Mouse (Mus musculus) lung, adult 2 months (tissue): ENCODE results near the gene Srxn1. TPM values are rescaled to one million over a fixed set of nuclear protein-coding genes. Genes with fewer than 3 reads are reported as not detected.

Experiments
- DNase-seq: peaks from one replicate; pipeline ENCODE4 v3.0.0; 2022
- H3K4me1 ChIP-seq: fragments of 200-500 bp; 2 replicates; pipeline ENCODE4 v1.6.1; 2011; ENCODE audit warnings: low read length; ENCODE audit not compliant: control insufficient read depth, insufficient read depth
- H3K4me3 ChIP-seq: fragments of 200-500 bp; replicated peaks from 2 replicates; pipeline ENCODE3; 2011; ENCODE audit warnings: low read depth, mild to moderate bottlenecking, control low read depth, low read length; ENCODE audit errors: extremely low read depth
- CTCF ChIP-seq: fragments of 200-500 bp; IDR thresholded peaks from 2 replicates; pipeline ENCODE4 v1.5.1; 2011; ENCODE audit warnings: mild to moderate bottlenecking, low read length, control low read depth; ENCODE audit not compliant: insufficient read depth
- POLR2A ChIP-seq: fragments of 200-500 bp; IDR thresholded peaks from 2 replicates; pipeline ENCODE4 v1.6.1; 2011; ENCODE audit warnings: low read depth, mild to moderate bottlenecking, control low read depth, low read length, borderline replicate concordance; ENCODE audit errors: extremely low read depth
- WGBS: fragments of 180-500 bp; shearing (Covaris S2); methylation state at CpG from one replicate; pipeline ENCODE4 v1.1.7; 2018; 5-methylcytosine and 5-hydroxymethylcytosine counted together
- polyA plus RNA-seq: library from polyadenylated mRNA; depleted of rRNA; stranded (reverse); fragments of >200 nt; gene quantifications from 2 replicates; pipeline ENCODE4 v1.2.3, GENCODE M21; 2012

Srxn1 gene
- polyA plus RNA-seq, 1 experiment, result 54.8 TPM

GRCm38 (mm10) chr2:152112970-152113369 lies 7.7 kb downstream of the Srxn1 start:
- Histone ChIP-seq H3K4me3 (no peak overlapping the region), H3K4me1 (no peaks in the 10 kb centered on the region)
- WGBS, result 70% methylated on average over 10 of the region's 10 CpGs
- no peak for TF ChIP-seq POLR2A
- no peak for TF ChIP-seq CTCF
- no peak for DNase-seq

- TF ChIP-seq POLR2A (no peak), CTCF (no peak)
- 19% methylated on average over 36 of the region's 36 CpGs for WGBS
- Histone ChIP-seq H3K4me1 (no peaks in the 10 kb centered on the region), H3K4me3 (no peak overlapping the region)
- no peak for DNase-seq
These were observed 9.0 kb downstream of the Srxn1 start for GRCm38 (mm10) chr2:152114057-152114975.

GRCm38 (mm10) chr2:152117694-152118093 lies 12.4 kb downstream of the Srxn1 start:
- no peak overlapping the region for H3K4me3 ChIP-seq
- DNase-seq, result no peak
- H3K4me1 ChIP-seq, result no peaks in the 10 kb centered on the region
- WGBS, result 79% methylated on average over 7 of the region's 7 CpGs
- TF ChIP-seq CTCF (no peak), POLR2A (no peak)

GRCm38 (mm10) chr2:152119228-152119865 lies 14.0 kb downstream of the Srxn1 start:
- no peak for DNase-seq
- no peak overlapping the region for H3K4me3 ChIP-seq
- no peaks in the 10 kb centered on the region for H3K4me1 ChIP-seq
- WGBS, result 57% methylated on average over 6 of the region's 6 CpGs
- TF ChIP-seq CTCF, result no peak

GRCm38 (mm10) chr2:152122896-152123295 lies 17.6 kb downstream of the Srxn1 start:
- TF ChIP-seq POLR2A, result no peak
- TF ChIP-seq CTCF, result no peak
- no peak overlapping the region for H3K4me3 ChIP-seq
- 58% methylated on average over 9 of the region's 9 CpGs for WGBS

GRCm38 (mm10) chr2:152128597-152128996 lies 23.3 kb downstream of the Srxn1 start:
- H3K4me1 ChIP-seq, result peaks cover 4% of the 10 kb centered on the region; the same call in 1 of the 2 replicates
- WGBS, result 60% methylated on average over 2 of the region's 2 CpGs
- TF ChIP-seq POLR2A, result no peak
- TF ChIP-seq CTCF, result 0 out of 2 replicates have a peak, but pooled peaks have one; percentile 15
- no peak for DNase-seq
- no peak overlapping the region for H3K4me3 ChIP-seq

More at GRCm38 (mm10) chr2:152122896-152123295, 17.6 kb downstream of the Srxn1 start:
- no peaks in the 10 kb centered on the region for H3K4me1 ChIP-seq
- no peak for DNase-seq

GRCm38 (mm10) chr2:152129778-152130177 lies 24.5 kb downstream of the Srxn1 start:
- H3K4me3 ChIP-seq, result no peak overlapping the region
- 72% methylated on average over 3 of the region's 3 CpGs for WGBS
- TF ChIP-seq POLR2A, result no peak
- TF ChIP-seq CTCF, result no peak
- peaks cover 4% of the 10 kb centered on the region; the same call in 1 of the 2 replicates for H3K4me1 ChIP-seq
- no peak for DNase-seq

GRCm38 (mm10) chr2:152132016-152132415 lies 26.7 kb downstream of the Srxn1 start:
- TF ChIP-seq CTCF (no peak), POLR2A (no peak)
- no peak for DNase-seq
- WGBS, result 38% methylated on average over 9 of the region's 9 CpGs
- Histone ChIP-seq H3K4me1 (peaks cover 4% of the 10 kb centered on the region; the same call in 1 of the 2 replicates), H3K4me3 (no peak overlapping the region)

- DNase-seq, result peak; percentile 20
- 29% methylated on average over 8 of the region's 8 CpGs for WGBS
- Histone ChIP-seq H3K4me3 (no peak overlapping the region), H3K4me1 (peaks cover 4% of the 10 kb centered on the region; the same call in 1 of the 2 replicates)
- TF ChIP-seq POLR2A, result no peak
- TF ChIP-seq CTCF, result no peak
These were observed 27.4 kb downstream of the Srxn1 start for GRCm38 (mm10) chr2:152132691-152133090.

GRCm38 (mm10) chr2:152139191-152139987 lies 34.1 kb downstream of the Srxn1 start:
- WGBS, result 70% methylated on average over 10 of the region's 10 CpGs

More at GRCm38 (mm10) chr2:152139191-152139987, 34.1 kb downstream of the Srxn1 start:
- Histone ChIP-seq H3K4me1 (peaks cover 9% of the 10 kb centered on the region), H3K4me3 (no peak overlapping the region)
- DNase-seq, result no peak
- TF ChIP-seq CTCF, result no peak
- no peak for TF ChIP-seq POLR2A
